Mouse (Mus musculus) G1E (cell line): ENCODE measurements around the gene Scnm1.

ENCODE experiments used
- CTCF ChIP-seq: IDR thresholded peaks from 2 replicates; pipeline ENCODE4 v1.5.1; 2012; ENCODE audit warnings: low read depth, low read length, inconsistent platforms, mixed read lengths
- GATA1 ChIP-seq: IDR thresholded peaks from 2 replicates; pipeline ENCODE4 v1.6.1; 2012; ENCODE audit warnings: borderline replicate concordance, low read length, inconsistent platforms, mixed read lengths
- GATA2 ChIP-seq: IDR thresholded peaks from 2 replicates; pipeline ENCODE4 v1.6.1; 2012; ENCODE audit warnings: low read depth, low read length, inconsistent platforms, borderline replicate concordance
- TAL1 ChIP-seq: conservative IDR thresholded peaks from 2 replicates; pipeline ENCODE4 v1.6.1; 2012; ENCODE audit warnings: low read depth, low read length, inconsistent platforms, mixed read lengths

DNA sequence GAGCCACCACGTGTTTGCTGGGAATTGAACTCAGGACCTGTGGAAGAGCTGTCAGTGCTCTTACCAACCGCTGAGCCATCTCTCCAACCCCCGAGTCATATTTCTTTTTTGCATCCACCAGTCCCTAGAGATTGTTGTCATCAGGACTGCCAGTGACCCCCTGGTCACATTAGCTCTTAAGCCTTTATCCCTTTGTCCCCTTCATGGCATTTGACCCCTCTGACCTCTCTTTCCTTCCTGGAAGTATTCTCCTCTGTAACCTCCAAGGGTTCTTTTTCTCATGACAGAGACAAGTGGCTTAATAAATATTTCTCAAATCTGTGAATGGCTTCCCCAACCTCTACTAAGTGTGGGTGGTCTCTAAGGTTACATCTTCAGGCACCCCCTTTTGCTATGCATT is 14.1 kb upstream of the Scnm1 start:
- TF ChIP-seq CTCF (no peak), TAL1 (no peak), GATA1 (no peak), GATA2 (no peak)
